Mouse (Mus musculus) liver, embryonic 15.5 days (tissue): ENCODE data around the gene Prx. TPM values are rescaled to one million over a fixed set of nuclear protein-coding genes. Genes with fewer than 3 reads are reported as not detected.

Source experiments
- ATAC-seq: fragments of 200-750 bp; cut with Nextera tagmentation; 2 replicates; pipeline ENCODE4 v1.8.0; 2017; ENCODE audit warnings: moderate number of reproducible peaks, mild to moderate bottlenecking, moderate library complexity; ENCODE audit not compliant: insufficient read depth
- H3K27ac ChIP-seq: fragments of 300-500 bp; sonication (generic); replicated peaks from 2 replicates; pipeline ENCODE4 v1.5.1; 2015; ENCODE audit warnings: mild to moderate bottlenecking, inconsistent platforms
- H3K27me3 ChIP-seq: fragments of 300-500 bp; sonication (generic); 2 replicates; pipeline ENCODE4 v1.6.1; 2015; ENCODE audit warnings: mild to moderate bottlenecking, inconsistent platforms
- H3K36me3 ChIP-seq: fragments of 300-500 bp; sonication (generic); replicated peaks from 2 replicates; pipeline ENCODE4 v1.6.1; 2015; ENCODE audit warnings: moderate library complexity, mild to moderate bottlenecking, inconsistent platforms
- H3K4me1 ChIP-seq: fragments of 300-500 bp; sonication (generic); replicated peaks from 2 replicates; pipeline ENCODE4 v1.6.1; 2015; ENCODE audit warnings: inconsistent platforms
- H3K4me2 ChIP-seq: fragments of 300-500 bp; sonication (generic); 2 replicates; pipeline ENCODE4 v1.6.1; 2015; ENCODE audit warnings: moderate library complexity, mild to moderate bottlenecking, inconsistent platforms
- H3K4me3 ChIP-seq: fragments of 300-500 bp; sonication (generic); replicated peaks from 2 replicates; pipeline ENCODE4 v1.5.1; 2015; ENCODE audit warnings: mild to moderate bottlenecking, inconsistent platforms
- H3K9ac ChIP-seq: fragments of 300-500 bp; sonication (generic); 2 replicates; pipeline ENCODE4 v1.6.1; 2015; ENCODE audit warnings: moderate library complexity, mild to moderate bottlenecking, inconsistent platforms
- H3K9me3 ChIP-seq: fragments of 300-500 bp; sonication (generic); replicated peaks from 2 replicates; pipeline ENCODE4 v1.6.1; 2016; ENCODE audit warnings: inconsistent platforms
- WGBS: fragments of 180-500 bp; shearing (Covaris S2); methylation state at CpG from one replicate; pipeline ENCODE4 v1.1.7; 2015; ENCODE audit warnings: mixed read lengths; ENCODE audit not compliant: insufficient replicate concordance; 5-methylcytosine and 5-hydroxymethylcytosine counted together
- polyA plus RNA-seq: library from polyadenylated mRNA; unstranded; fragments of >200 nt; fragmentation: Nextera tagmentation; extraction: Ambion mirVana; gene quantifications from 2 replicates; pipeline ENCODE4 v1.2.1, GENCODE M21; 2015

Gene Prx
- polyA plus RNA-seq, 1 experiment from 2014 or later, result 0.67 TPM

DNA sequence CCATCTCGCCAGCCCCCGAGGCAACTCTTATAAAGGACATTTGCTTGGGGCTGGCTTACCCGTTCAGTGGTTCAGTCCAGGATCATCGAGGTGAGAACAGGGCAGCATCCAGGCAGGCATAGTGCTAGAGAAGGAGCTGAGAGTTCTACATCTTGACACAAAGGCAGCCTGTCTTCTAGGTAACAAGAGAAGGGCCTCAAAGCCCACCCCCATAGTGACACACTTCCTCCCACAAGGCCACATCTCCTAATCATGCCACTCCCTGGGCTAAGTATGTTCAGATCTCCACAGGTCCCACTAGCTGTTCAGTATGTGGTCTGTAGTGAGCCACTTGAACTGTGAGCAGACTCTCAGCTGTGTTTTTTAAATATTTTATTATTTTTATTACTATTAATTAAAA, 15.3 kb upstream of the Prx start:
- H3K27me3 ChIP-seq, result no peaks in the 10 kb centered on the region
- no peak overlapping the region for H3K4me3 ChIP-seq
- H3K4me2 ChIP-seq, result no peak overlapping the region
- 76% methylated on average over 4 of the region's 4 CpGs for WGBS
- H3K4me1 ChIP-seq, result peaks cover 85% of the 10 kb centered on the region
- no peak overlapping the region for H3K9ac ChIP-seq
- no peaks in the 10 kb centered on the region for H3K9me3 ChIP-seq
- no peak overlapping the region for H3K27ac ChIP-seq
- ATAC-seq, result no peak
- H3K36me3 ChIP-seq, result peaks cover 3% of the 10 kb centered on the region; the same call in 1 of the 2 replicates

DNA sequence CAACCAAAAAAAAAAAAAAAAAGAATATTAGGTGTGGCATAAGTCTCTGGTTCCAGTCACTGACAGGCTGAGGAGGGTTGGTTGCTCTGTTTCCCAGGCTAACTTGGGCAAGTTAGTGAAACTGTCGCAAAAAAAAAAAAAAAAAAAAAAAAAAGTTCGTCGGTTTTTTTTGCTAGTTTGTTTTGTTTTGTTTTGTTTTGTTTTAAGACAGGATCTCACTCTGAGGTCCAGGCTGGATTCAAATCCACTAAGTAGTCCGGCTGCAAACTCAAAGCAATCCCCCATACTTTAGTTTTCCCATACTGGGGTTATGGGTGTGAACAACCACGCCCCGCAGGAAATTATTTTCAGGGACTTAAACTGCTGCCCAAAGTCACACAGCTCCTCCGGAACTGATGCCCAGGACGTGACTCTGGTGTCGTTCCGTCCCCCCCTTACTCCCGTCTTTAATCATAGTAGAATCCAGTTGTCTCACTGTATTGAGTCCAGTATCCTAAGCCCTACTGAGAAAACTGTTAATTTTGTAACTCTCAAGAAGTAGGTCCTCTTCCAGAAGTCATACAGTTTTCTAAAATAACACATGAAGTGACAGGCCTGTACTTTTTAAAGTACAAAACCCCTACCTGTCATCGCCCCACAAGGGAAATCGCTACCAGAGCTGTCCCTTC, 12.9 kb upstream of the Prx start:
- peak overlapping the region; percentile 67 for H3K9ac ChIP-seq
- ATAC-seq, result no peak
- H3K4me2 ChIP-seq, result peak overlapping the region; percentile 86
- 2% methylated on average over 13 of the region's 13 CpGs for WGBS
- H3K9me3 ChIP-seq, result no peaks in the 10 kb centered on the region
- H3K4me1 ChIP-seq, result peaks cover 84% of the 10 kb centered on the region
- peak overlapping the region; percentile 84 for H3K4me3 ChIP-seq
- peak overlapping the region; percentile 95 for H3K27ac ChIP-seq
- no peaks in the 10 kb centered on the region for H3K27me3 ChIP-seq
- H3K36me3 ChIP-seq, result peaks cover 18% of the 10 kb centered on the region

DNA sequence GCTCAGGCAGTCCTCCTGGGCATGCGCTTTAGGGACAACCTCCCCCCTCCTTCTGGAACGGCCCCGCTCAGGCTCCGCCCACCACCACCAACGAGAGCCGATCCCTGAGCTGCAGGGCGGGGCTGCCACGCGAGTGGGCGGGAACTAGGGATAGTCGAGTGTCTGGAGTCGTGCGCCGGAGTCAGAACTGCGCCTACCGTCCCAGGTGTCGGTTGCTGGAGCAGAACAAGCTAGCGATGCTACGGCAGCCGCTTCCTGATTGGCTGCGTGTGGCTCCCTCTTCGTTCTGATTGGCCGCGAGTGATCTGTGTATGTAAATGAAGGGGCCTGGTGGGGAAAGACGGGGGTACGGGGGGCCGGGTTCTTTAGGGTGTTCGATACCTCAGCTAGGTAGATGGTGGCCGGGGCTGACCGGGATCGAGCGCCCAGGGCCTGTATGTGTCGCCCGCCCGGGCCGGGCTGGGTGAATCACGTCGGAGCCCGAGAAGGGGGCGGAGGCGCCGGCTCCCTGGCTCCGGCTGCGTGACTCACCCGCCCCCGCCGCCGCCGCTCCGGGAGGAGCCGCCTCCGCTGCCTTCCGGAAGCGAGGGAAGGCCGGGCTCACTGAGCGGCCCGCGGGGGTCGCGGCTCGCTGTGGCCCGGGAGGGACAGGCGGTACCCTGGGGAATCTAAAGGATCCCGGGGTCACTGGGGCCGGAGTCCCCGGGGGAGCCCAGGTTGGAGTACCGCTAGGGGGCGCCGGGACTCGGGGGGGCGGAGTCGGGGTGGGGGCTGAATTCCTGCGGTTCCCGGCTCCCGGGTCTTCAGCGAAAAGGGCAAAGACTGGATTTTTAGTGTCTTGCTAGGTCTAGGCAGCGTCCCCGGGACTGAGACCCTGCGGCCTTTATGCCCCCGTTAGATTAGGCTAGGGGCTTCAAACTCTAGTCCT, 12.1 kb upstream of the Prx start, which contains the start of gene Sertad1:
Gene Sertad1, plus strand, starts transcription at position 141 of the 928 bp plus-strand sequence.
- no peaks in the 10 kb centered on the region for H3K27me3 ChIP-seq
- H3K4me1 ChIP-seq, result peaks cover 84% of the 10 kb centered on the region
- H3K36me3 ChIP-seq, result peaks cover 18% of the 10 kb centered on the region
- peak within 1 kb of the TSS; percentile 84 for H3K4me3 ChIP-seq
- under 1% methylated on average over 79 of the region's 80 CpGs for WGBS
- peak within 1 kb of the TSS; percentile 95 for H3K27ac ChIP-seq
- H3K9ac ChIP-seq, result peak within 1 kb of the TSS; percentile 95
- peak; percentile 79 for ATAC-seq
- no peaks in the 10 kb centered on the region for H3K9me3 ChIP-seq
- peak within 1 kb of the TSS; percentile 86 for H3K4me2 ChIP-seq

DNA sequence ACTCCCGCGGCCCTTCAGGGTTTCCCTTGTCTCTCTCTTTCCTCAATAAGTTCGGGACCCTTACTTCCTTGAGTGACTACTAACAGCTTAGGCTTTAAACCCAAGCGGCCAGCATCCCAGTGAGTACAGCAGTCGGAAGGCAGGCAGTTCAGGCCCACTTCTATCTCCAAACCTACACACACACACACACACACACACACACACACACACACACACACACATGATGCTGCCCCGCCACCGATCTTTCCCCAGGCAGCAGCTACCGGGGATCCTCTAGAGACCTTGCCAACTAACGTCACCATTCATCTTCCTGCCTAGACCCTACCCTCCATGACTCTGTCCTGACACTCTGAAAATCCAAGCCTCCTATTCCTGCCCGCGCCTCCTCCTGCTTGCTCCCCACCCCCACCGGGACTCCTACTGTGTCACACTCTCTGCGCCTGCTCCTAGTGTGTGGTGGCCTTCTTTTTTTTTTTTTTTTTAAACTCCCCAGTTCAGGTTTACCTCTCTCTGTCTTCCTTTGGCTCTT, 11.3 kb upstream of the Prx start:
- Histone ChIP-seq H3K36me3 (peaks cover 18% of the 10 kb centered on the region), H3K4me2 (peak overlapping the region; percentile 86), H3K27me3 (no peaks in the 10 kb centered on the region), H3K4me3 (peak overlapping the region; percentile 84), H3K27ac (peak overlapping the region; percentile 95), H3K9ac (peak overlapping the region; percentile 95), H3K9me3 (no peaks in the 10 kb centered on the region), H3K4me1 (peaks cover 84% of the 10 kb centered on the region)
- 3% methylated on average over 13 of the region's 13 CpGs for WGBS
- no peak for ATAC-seq

DNA sequence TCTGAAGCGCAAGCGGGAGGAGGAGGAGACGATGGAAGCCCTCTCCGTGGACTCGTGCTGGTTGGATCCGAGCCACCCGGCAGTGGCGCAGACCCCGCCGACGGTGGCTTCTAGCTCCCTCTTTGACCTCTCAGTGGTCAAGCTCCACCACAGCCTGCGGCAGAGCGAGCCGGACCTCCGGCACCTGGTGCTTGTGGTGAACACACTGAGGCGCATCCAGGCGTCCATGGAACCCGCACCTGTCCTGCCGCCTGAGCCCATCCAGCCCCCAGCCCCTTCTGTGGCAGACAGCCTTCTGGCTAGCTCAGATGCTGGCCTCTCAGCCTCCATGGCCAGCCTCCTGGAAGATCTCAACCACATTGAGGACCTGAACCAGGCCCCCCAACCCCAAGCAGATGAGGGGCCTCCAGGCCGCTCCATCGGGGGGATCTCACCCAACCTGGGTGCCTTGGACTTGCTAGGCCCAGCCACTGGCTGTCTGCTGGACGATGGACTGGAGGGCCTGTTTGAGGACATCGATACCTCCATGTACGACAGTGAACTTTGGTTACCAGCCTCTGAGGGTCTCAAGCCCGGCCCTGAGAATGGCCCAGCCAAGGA, 9.8 kb upstream of the Prx start:
- Histone ChIP-seq H3K4me2 (peak overlapping the region; percentile 91), H3K4me1 (peaks cover 81% of the 10 kb centered on the region), H3K9ac (peak overlapping the region; percentile 80; the same call in 1 of the 2 replicates), H3K27ac (peak overlapping the region; percentile 95), H3K9me3 (no peaks in the 10 kb centered on the region), H3K4me3 (peak overlapping the region; percentile 63), H3K36me3 (peaks cover 18% of the 10 kb centered on the region), H3K27me3 (no peaks in the 10 kb centered on the region)
- ATAC-seq, result no peak
- 85% methylated on average over 25 of the region's 25 CpGs for WGBS

DNA sequence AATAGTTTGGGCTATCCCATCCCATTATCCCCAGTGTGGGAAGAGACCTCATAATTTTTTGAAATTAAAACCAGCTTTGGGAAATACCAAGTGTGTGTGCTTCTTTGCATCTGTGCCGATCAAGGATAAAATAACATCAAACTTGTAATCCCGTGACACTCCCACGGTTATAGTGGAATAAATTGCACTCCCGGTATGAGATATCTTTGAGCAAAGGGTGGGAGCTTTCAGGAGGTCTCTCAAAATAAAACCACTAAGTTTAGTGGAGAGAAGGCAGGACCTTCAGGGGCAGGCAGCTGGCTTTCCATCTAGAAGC, 8.9 kb upstream of the Prx start:
- H3K9me3 ChIP-seq, result no peaks in the 10 kb centered on the region
- peaks cover 80% of the 10 kb centered on the region for H3K4me1 ChIP-seq
- peak overlapping the region; percentile 80 for H3K9ac ChIP-seq
- peaks cover 18% of the 10 kb centered on the region for H3K36me3 ChIP-seq
- peak overlapping the region; percentile 95 for H3K27ac ChIP-seq
- no peaks in the 10 kb centered on the region for H3K27me3 ChIP-seq
- peak overlapping the region; percentile 63 for H3K4me3 ChIP-seq
- H3K4me2 ChIP-seq, result peak overlapping the region; percentile 91
- WGBS, result 23% methylated on average over 4 of the region's 4 CpGs
- ATAC-seq, result no peak

DNA sequence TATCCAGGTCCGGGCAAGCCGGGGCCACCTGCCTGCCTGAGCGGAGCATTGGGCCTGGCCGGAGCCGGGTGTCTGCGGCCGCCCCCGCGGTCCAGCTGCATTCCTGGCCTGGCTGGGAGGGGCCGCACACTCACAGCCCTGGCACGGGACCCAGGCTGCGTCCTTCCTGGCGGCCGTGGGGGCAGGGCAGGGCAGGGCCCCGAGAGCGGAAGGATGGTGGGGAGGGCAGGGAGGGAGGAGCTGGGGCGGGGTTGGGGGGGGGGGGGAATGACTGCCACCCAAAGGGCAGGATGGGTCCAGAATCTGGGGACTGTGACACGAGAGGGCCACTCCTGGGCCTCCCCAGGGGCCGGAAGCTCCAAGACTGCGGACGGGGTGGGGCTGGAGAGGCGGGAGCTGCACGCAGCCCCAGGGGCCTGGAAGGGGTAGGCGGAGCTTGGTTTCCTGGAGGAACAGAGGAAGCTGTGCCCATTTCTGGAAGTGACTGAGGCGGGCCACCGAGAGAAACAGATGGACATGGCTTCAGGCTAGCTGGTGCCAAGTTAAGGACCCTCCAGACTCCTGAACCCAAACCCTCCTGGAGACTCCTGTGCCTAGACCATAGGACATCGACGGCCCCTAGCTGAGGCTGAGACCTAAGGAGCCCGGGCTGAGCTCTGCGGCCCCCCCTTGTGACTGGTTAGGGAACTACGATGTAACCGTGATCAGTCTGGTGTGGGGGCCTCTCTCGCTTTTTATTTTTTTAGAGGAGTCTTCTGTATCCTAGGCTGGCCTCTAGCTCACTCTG, 8.4 kb upstream of the Prx start:
- under 1% methylated on average over 33 of the region's 33 CpGs for WGBS
- peaks cover 74% of the 10 kb centered on the region for H3K4me1 ChIP-seq
- peak overlapping the region; percentile 80 for H3K9ac ChIP-seq
- peaks cover 18% of the 10 kb centered on the region for H3K36me3 ChIP-seq
- H3K4me2 ChIP-seq, result peak overlapping the region; percentile 91
- peak overlapping the region; percentile 95 for H3K27ac ChIP-seq
- H3K9me3 ChIP-seq, result no peaks in the 10 kb centered on the region
- H3K4me3 ChIP-seq, result peak overlapping the region; percentile 63
- ATAC-seq, result peak; percentile 84
- H3K27me3 ChIP-seq, result no peaks in the 10 kb centered on the region

DNA sequence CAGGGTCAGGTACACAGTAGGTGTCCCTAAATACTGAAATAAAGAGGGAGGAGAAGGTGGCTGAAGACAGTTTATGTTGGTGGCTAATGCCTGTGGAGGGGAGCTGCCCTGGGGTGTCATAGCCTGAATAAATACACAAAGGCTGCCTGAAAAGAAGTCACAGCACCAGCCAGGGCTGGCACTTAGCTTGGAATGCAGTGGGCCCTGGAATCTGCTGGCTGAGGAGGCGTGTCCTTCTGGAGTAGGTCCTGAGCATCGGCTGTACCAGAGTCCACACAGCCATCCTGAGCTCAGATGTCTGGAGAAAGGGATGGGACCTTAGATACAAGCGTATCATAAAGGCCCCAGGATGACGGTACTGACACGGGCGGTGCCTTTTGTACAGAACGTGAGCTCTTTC, 7.3 kb upstream of the Prx start:
- Histone ChIP-seq H3K4me3 (peak overlapping the region; percentile 5; the same call in 1 of the 2 replicates), H3K27me3 (no peaks in the 10 kb centered on the region), H3K4me1 (peaks cover 70% of the 10 kb centered on the region), H3K4me2 (peak overlapping the region; percentile 91), H3K27ac (peak overlapping the region; percentile 95), H3K9me3 (no peaks in the 10 kb centered on the region), H3K36me3 (peaks cover 18% of the 10 kb centered on the region), H3K9ac (0 out of 2 replicates have a peak overlapping the region, but pooled peaks have one; percentile 80)
- no peak for ATAC-seq
- WGBS, result 74% methylated on average over 7 of the region's 7 CpGs

DNA sequence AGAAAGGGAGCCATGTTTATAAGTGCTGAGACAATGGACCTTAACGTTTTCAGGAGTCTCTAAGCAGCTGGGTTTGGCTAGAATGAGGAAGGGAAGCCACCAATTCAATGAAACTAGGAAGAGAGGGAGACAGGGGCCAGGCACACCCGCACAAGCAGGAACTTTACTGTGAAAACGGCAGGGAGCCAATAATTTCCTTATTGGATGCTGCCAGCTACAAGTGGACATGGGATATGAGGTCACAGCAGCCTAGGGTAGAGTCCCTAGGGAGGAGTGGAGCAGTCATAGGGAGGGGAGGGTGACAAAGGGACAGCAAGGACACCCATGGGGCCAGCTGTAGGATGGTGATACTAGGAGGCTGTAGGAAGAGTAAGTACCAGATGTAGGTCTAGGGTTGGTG, 6.1 kb upstream of the Prx start:
- H3K27ac ChIP-seq, result peak overlapping the region; percentile 3; the same call in 1 of the 2 replicates
- H3K4me1 ChIP-seq, result peaks cover 76% of the 10 kb centered on the region
- H3K4me2 ChIP-seq, result no peak overlapping the region
- H3K4me3 ChIP-seq, result no peak overlapping the region
- whole genome bisulfite sequencing, result 42% methylated on average over 3 of the region's 3 CpGs
- H3K27me3 ChIP-seq, result no peaks in the 10 kb centered on the region
- H3K36me3 ChIP-seq, result peaks cover 18% of the 10 kb centered on the region
- ATAC-seq, result no peak
- H3K9me3 ChIP-seq, result no peaks in the 10 kb centered on the region
- H3K9ac ChIP-seq, result no peak overlapping the region

DNA sequence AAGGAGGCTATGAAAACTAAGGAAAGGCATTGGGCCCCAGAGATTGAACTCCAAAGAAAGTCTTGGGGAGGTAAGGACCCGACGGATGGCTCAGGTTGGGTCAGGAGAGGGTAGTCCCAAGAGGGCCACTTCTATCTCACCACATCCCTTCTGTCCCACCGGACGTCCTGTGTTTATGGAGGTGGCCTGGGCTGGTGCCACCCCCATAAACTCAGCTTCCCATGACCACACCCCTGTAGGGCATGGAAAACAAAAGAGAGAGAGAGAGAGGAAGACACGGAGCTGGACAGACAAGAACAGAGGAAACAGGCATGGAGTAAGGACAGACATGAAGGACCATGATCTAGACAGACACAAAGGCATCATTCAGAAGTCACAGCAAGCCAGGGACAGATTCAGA, 5.7 kb upstream of the Prx start:
- no peak overlapping the region for H3K4me2 ChIP-seq
- no peak for ATAC-seq
- H3K9me3 ChIP-seq, result no peaks in the 10 kb centered on the region
- no peaks in the 10 kb centered on the region for H3K27me3 ChIP-seq
- no peak overlapping the region for H3K9ac ChIP-seq
- H3K36me3 ChIP-seq, result peaks cover 18% of the 10 kb centered on the region
- peaks cover 72% of the 10 kb centered on the region for H3K4me1 ChIP-seq
- 70% methylated on average over 5 of the region's 5 CpGs for WGBS
- H3K4me3 ChIP-seq, result no peak overlapping the region
- 0 out of 2 replicates have a peak overlapping the region, but pooled peaks have one; percentile 3 for H3K27ac ChIP-seq
